Comparison of ENCODE assay signal across 16 mouse cellular contexts in the genomic region with DNA sequence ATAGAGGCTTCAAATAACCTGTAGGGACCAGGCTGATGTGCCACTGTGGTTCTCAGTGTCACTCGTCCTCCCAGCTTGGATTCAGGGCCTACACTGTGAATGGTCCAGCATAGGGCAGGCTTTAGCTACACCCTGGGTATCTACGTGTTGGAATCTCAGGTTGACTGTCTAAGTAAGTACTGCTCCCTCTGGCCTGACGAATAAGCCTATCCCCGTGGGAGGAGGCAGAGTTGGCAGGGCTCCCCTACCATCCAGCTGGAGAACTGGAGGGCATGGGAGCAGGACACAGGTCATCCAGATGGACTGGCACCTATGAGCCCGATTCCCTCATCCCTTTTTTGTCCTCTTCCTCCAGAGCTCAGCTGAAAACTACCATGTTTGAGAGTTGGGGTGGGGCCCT. TPM values are rescaled to one million over a fixed set of nuclear protein-coding genes. Genes with fewer than 3 reads are reported as not detected.
DNase-seq lines count a peak whose midpoint lies in the region; ATAC-seq and TF ChIP-seq lines count a peak whose summit lies in the region.
"Had no signal": no experiment of that assay in that cellular context is flagged by ENCODE, and none has a peak within 500 bp of the region (broad histone marks: within the 10 kb centered on the region; RNA-seq: fewer than 3 reads in every experiment).

No protein-coding gene starts in this region.

- no peak for ATAC-seq in forebrain, embryonic 12.5 days (ENCODE audit: low FRiP score)
- ATAC-seq in forebrain, postnatal 0 days: no peak
- ATAC-seq in hindbrain, embryonic 14.5 days (ENCODE audit: low FRiP score): no peak
- ATAC-seq in embryonic facial prominence, embryonic 13.5 days (ENCODE audit: insufficient number of reproducible peaks, insufficient read depth, low FRiP score, low TSS enrichment, low read depth): no peak
- ATAC-seq in limb, embryonic 13.5 days (ENCODE audit: low FRiP score, low read depth): no peak; the same call in 1 of the 2 replicates

- no peak overlapping the region for H3K9ac ChIP-seq in forebrain, embryonic 12.5 days
- no peak overlapping the region for H3K9ac ChIP-seq in forebrain, postnatal 0 days
- no peak overlapping the region for H3K9ac ChIP-seq in hindbrain, embryonic 14.5 days
- H3K9ac ChIP-seq in embryonic facial prominence, embryonic 13.5 days: no peak overlapping the region
- no peak overlapping the region for H3K9ac ChIP-seq in limb, embryonic 13.5 days

- H3K27me3 ChIP-seq in forebrain, embryonic 12.5 days: no peaks in the 10 kb centered on the region
- no peaks in the 10 kb centered on the region for H3K27me3 ChIP-seq in forebrain, postnatal 0 days (ENCODE audit: insufficient read depth, low read length)
- no peaks in the 10 kb centered on the region for H3K27me3 ChIP-seq in hindbrain, embryonic 10.5 days (ENCODE audit: insufficient read depth, poor library complexity, severe bottlenecking)
- H3K27me3 ChIP-seq in hindbrain, embryonic 14.5 days (ENCODE audit: control insufficient read depth, insufficient read depth, low read length): no peaks in the 10 kb centered on the region
- no peaks in the 10 kb centered on the region for H3K27me3 ChIP-seq in embryonic facial prominence, embryonic 13.5 days
- no peaks in the 10 kb centered on the region for H3K27me3 ChIP-seq in limb, embryonic 13.5 days

- H3K4me1 ChIP-seq in forebrain, embryonic 12.5 days: no peaks in the 10 kb centered on the region; the same call in 1 of the 2 replicates
- H3K4me1 ChIP-seq in forebrain, postnatal 0 days (ENCODE audit: insufficient read depth): no peaks in the 10 kb centered on the region
- H3K4me1 ChIP-seq in hindbrain, embryonic 10.5 days (replicated peaks): peaks cover 11% of the 10 kb centered on the region; the same call in 1 of the 2 replicates
- no peaks in the 10 kb centered on the region for H3K4me1 ChIP-seq in hindbrain, embryonic 14.5 days (replicated peaks; ENCODE audit: control insufficient read depth, insufficient read depth, low read length)
- H3K4me1 ChIP-seq in embryonic facial prominence, embryonic 13.5 days: peaks cover 21% of the 10 kb centered on the region
- peaks cover 55% of the 10 kb centered on the region for H3K4me1 ChIP-seq in limb, embryonic 13.5 days

- no peaks in the 10 kb centered on the region for H3K9me3 ChIP-seq in forebrain, embryonic 12.5 days
- no peaks in the 10 kb centered on the region for H3K9me3 ChIP-seq in forebrain, postnatal 0 days (ENCODE audit: low read length)
- no peaks in the 10 kb centered on the region for H3K9me3 ChIP-seq in hindbrain, embryonic 10.5 days
- no peaks in the 10 kb centered on the region for H3K9me3 ChIP-seq in hindbrain, embryonic 14.5 days (ENCODE audit: control insufficient read depth, low read length)
- H3K9me3 ChIP-seq in embryonic facial prominence, embryonic 13.5 days: no peaks in the 10 kb centered on the region; the same call in 1 of the 2 replicates
- peaks cover 12% of the 10 kb centered on the region for H3K9me3 ChIP-seq in limb, embryonic 13.5 days

- no peak for DNase-seq in forebrain, postnatal 0 days
- DNase-seq in hindbrain, embryonic 10.5 days (ENCODE audit: low spot score): no peak
- no peak for DNase-seq in hindbrain, embryonic 14.5 days (ENCODE audit: low spot score)
- no peak for DNase-seq in spleen, adult 12 weeks (ENCODE audit: low spot score)
- no peak for DNase-seq in layer of hippocampus, postnatal 10 days (ENCODE audit: low spot score in 2 of 2)
- DNase-seq: cerebellum, adult 11 months; cerebellum, postnatal 36 days; gastrocnemius, postnatal 10 days; kidney, postnatal 25 days; layer of hippocampus, postnatal 36 days; left cerebral cortex, postnatal 4 days; lung, adult 18-20 months; thymus, postnatal 14 days had no signal

- H3K36me3 ChIP-seq in forebrain, embryonic 12.5 days (replicated peaks): no peaks in the 10 kb centered on the region; the same call in 1 of the 2 replicates
- no peaks in the 10 kb centered on the region for H3K36me3 ChIP-seq in forebrain, postnatal 0 days (ENCODE audit: insufficient read depth)
- peaks cover 28% of the 10 kb centered on the region; the same call in 1 of the 2 replicates for H3K36me3 ChIP-seq in hindbrain, embryonic 10.5 days
- no peaks in the 10 kb centered on the region for H3K36me3 ChIP-seq in hindbrain, embryonic 14.5 days (replicated peaks; ENCODE audit: control insufficient read depth, insufficient read depth)
- H3K36me3 ChIP-seq in embryonic facial prominence, embryonic 13.5 days: no peaks in the 10 kb centered on the region; the same call in 1 of the 2 replicates
- H3K36me3 ChIP-seq in limb, embryonic 13.5 days: peaks cover 19% of the 10 kb centered on the region

- 89% methylated on average over 5 of the region's 5 CpGs for WGBS in forebrain, embryonic 12.5 days
- 92% methylated on average over 5 of the region's 5 CpGs for WGBS in forebrain, postnatal 0 days
- WGBS in hindbrain, embryonic 10.5 days: 89% methylated on average over 5 of the region's 5 CpGs
- WGBS in hindbrain, embryonic 14.5 days: 84% methylated on average over 5 of the region's 5 CpGs
- 78% methylated on average over 5 of the region's 5 CpGs for WGBS in embryonic facial prominence, embryonic 13.5 days
- WGBS in limb, embryonic 13.5 days: 71% methylated on average over 5 of the region's 5 CpGs

- H3K27ac ChIP-seq in forebrain, embryonic 12.5 days: peak overlapping the region; percentile 48; the same call in 1 of the 2 replicates
- no peak overlapping the region for H3K27ac ChIP-seq in forebrain, postnatal 0 days (ENCODE audit: low read depth, low read length)
- H3K27ac ChIP-seq in hindbrain, embryonic 10.5 days: 0 out of 2 replicates have a peak overlapping the region, but pooled peaks have one; percentile 45
- H3K27ac ChIP-seq in hindbrain, embryonic 14.5 days: no peak overlapping the region
- H3K27ac ChIP-seq in embryonic facial prominence, embryonic 13.5 days: peak overlapping the region; percentile 41
- H3K27ac ChIP-seq in limb, embryonic 13.5 days: peak overlapping the region; percentile 91

- no peak overlapping the region for H3K4me3 ChIP-seq in forebrain, embryonic 12.5 days (replicated peaks)
- no peak overlapping the region for H3K4me3 ChIP-seq in forebrain, postnatal 0 days (ENCODE audit: low read depth, low read length)
- H3K4me3 ChIP-seq in hindbrain, embryonic 10.5 days: no peak overlapping the region
- no peak overlapping the region for H3K4me3 ChIP-seq in hindbrain, embryonic 14.5 days (replicated peaks; ENCODE audit: low read length)
- H3K4me3 ChIP-seq in embryonic facial prominence, embryonic 13.5 days: no peak overlapping the region
- no peak overlapping the region for H3K4me3 ChIP-seq in limb, embryonic 13.5 days

- H3K4me2 ChIP-seq in forebrain, embryonic 12.5 days: no peak overlapping the region
- H3K4me2 ChIP-seq in forebrain, postnatal 0 days (ENCODE audit: low read depth): no peak overlapping the region
- no peak overlapping the region for H3K4me2 ChIP-seq in hindbrain, embryonic 14.5 days (replicated peaks)
- H3K4me2 ChIP-seq in embryonic facial prominence, embryonic 13.5 days: no peak overlapping the region
- H3K4me2 ChIP-seq in limb, embryonic 13.5 days (replicated peaks): peak overlapping the region; percentile 30; the same call in 1 of the 2 replicates

- no peak for TF ChIP-seq CTCF in forebrain, postnatal 0 days (IDR thresholded peaks at IDR 0.05; ENCODE audit: low read depth)

RNA-seq across cellular contexts. Expression of gene Akna, which starts 34.8 kb away (rescaled TPM):
- polyA plus RNA-seq in forebrain, embryonic 12.5 days (2016; fragmentation: Nextera tagmentation; extraction: Ambion mirVana): 24.6 and 29.3 TPM in 2 replicates
- 3.5 and 6.1 TPM in 2 replicates for total RNA-seq in forebrain, postnatal 0 days (2014; rRNA removed)
- 1.2 and 3.8 TPM in 2 replicates for polyA plus RNA-seq in forebrain, postnatal 0 days (2015; fragmentation: Nextera tagmentation; extraction: Ambion mirVana)
- 10.8 and 13.0 TPM in 2 replicates for polyA plus RNA-seq in hindbrain, embryonic 10.5 days (2016; fragmentation: Nextera tagmentation; extraction: Ambion mirVana)
- polyA plus RNA-seq in hindbrain, embryonic 14.5 days (2014; fragmentation: Nextera tagmentation; extraction: Ambion mirVana): 3.9 and 4.6 TPM in 2 replicates
- 9.7 and 10.0 TPM in 2 replicates for polyA plus RNA-seq in embryonic facial prominence, embryonic 13.5 days (2015; fragmentation: Nextera tagmentation; extraction: Ambion mirVana)
- 8.5 and 8.6 TPM in 2 replicates for polyA plus RNA-seq in limb, embryonic 13.5 days (2015; fragmentation: Nextera tagmentation; extraction: Ambion mirVana)
- total RNA-seq in layer of hippocampus, postnatal 10 days (2021): 1 to 10 TPM; 4.0 to 5.0 TPM

RNA-seq across cellular contexts. Expression of gene Whrn, which starts 57.8 kb away (rescaled TPM):
- polyA plus RNA-seq in forebrain, embryonic 12.5 days (2016; fragmentation: Nextera tagmentation; extraction: Ambion mirVana): 9.4 and 10.5 TPM in 2 replicates
- 9.8 and 13.0 TPM in 2 replicates for total RNA-seq in forebrain, postnatal 0 days (2014; rRNA removed)
- polyA plus RNA-seq in forebrain, postnatal 0 days (2015; fragmentation: Nextera tagmentation; extraction: Ambion mirVana): 2.6 and 3.8 TPM in 2 replicates
- polyA plus RNA-seq in hindbrain, embryonic 10.5 days (2016; fragmentation: Nextera tagmentation; extraction: Ambion mirVana): 6.6 and 6.9 TPM in 2 replicates
- 5.8 and 8.0 TPM in 2 replicates for polyA plus RNA-seq in hindbrain, embryonic 14.5 days (2014; fragmentation: Nextera tagmentation; extraction: Ambion mirVana)
- 4.2 and 5.9 TPM in 2 replicates for polyA plus RNA-seq in embryonic facial prominence, embryonic 13.5 days (2015; fragmentation: Nextera tagmentation; extraction: Ambion mirVana)
- polyA plus RNA-seq in limb, embryonic 13.5 days (2015; fragmentation: Nextera tagmentation; extraction: Ambion mirVana): 8.1 and 10.4 TPM in 2 replicates
- total RNA-seq in layer of hippocampus, postnatal 10 days (2021): 10 to 100 TPM; 23.8 to 29.4 TPM

Comparison
In these comparisons a context has a peak if more than half of its experiments do, and no peak if none do; other contexts are left out.
1. H3K27ac ChIP-seq: peak in forebrain, embryonic 12.5 days (single experiment), hindbrain, embryonic 10.5 days (single experiment), embryonic facial prominence, embryonic 13.5 days (single experiment) and limb, embryonic 13.5 days (single experiment); none in forebrain, postnatal 0 days (single experiment) and hindbrain, embryonic 14.5 days (single experiment).